Mouse (Mus musculus): ENCODE measurements around the gene Nr3c2. TPM values are rescaled to one million over a fixed set of nuclear protein-coding genes. Genes with fewer than 3 reads are reported as not detected.

Nr3c2 gene
- polyA plus RNA-seq, 1 experiment from 2014 or later: 1.6 TPM

DNA sequence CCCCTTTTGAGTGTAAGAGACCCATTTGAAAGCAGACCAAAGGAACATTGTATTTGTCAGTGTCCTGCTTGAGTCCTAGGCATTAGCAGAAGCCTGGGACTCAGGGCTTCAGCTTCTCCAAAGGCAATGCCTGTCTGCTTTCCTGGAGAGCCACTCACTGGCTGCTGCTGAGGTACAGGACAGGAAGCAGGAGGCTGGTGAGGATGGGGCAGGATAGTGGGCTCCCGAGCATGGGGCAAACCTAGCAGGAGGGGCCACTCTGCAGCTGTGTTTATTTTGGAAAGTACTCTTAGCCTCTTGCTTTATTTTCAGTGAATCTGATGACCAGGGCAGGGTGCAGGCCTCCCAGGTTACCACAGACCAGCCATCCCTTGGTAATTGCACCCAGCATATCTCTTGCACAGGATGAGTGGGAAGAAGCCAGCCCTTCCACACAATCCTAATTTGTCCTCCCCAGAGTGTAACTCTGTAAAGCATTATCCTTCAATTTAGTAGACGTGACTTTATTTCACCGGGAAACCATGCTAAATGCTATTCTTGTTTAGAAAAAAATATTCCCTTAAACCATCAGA lies 314.7 kb downstream of the Nr3c2 start:
- no peak overlapping the region for H3K27ac ChIP-seq (ENCODE audit: poor library complexity, severe bottlenecking)
- no peak overlapping the region for H3K4me3 ChIP-seq
- no peak for ATAC-seq (ENCODE audit: insufficient number of reproducible peaks, low FRiP score)
- H3K4me2 ChIP-seq: no peak overlapping the region
- H3K4me1 ChIP-seq (replicated peaks): peaks cover 8% of the 10 kb centered on the region; the same call in 1 of the 2 replicates
- H3K27me3 ChIP-seq (replicated peaks): no peaks in the 10 kb centered on the region
- no peaks in the 10 kb centered on the region for H3K36me3 ChIP-seq
- H3K9ac ChIP-seq: no peak overlapping the region
- no peaks in the 10 kb centered on the region for H3K9me3 ChIP-seq (replicated peaks)
- WGBS: 63% methylated on average over 3 of the region's 3 CpGs

- Histone ChIP-seq H3K27me3 (replicated peaks) (no peaks in the 10 kb centered on the region), H3K4me1 (replicated peaks) (peaks cover 8% of the 10 kb centered on the region; the same call in 1 of the 2 replicates), H3K9me3 (replicated peaks) (no peaks in the 10 kb centered on the region), H3K36me3 (no peaks in the 10 kb centered on the region), H3K9ac (no peak overlapping the region), H3K27ac (ENCODE audit: poor library complexity, severe bottlenecking) (no peak overlapping the region), H3K4me3 (no peak overlapping the region), H3K4me2 (no peak overlapping the region)
- 63% methylated on average over 8 of the region's 8 CpGs for WGBS
- no peak for ATAC-seq (ENCODE audit: insufficient number of reproducible peaks, low FRiP score)
Measured at GRCm38 (mm10) chr8:77214665-77215064, 315.4 kb downstream of the Nr3c2 start.

DNA sequence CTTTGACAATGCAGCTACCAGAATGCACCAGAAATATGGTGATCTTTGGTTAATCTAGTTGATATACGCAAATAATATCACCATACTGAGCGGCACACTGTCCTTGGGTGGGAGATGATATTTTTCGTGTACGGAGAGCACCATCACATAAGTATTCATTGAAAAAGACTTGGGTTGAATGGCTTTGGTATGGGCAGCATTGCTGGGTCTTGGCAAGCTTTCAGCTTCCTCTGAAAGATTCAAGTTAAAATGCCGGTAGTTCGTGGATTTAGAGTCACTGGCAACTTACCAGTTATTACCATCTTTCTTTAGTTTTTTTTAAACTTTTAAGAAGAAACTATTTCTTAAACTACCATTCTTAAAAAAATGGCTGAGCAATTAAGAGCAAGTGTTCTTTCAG lies 315.9 kb downstream of the Nr3c2 start:
- Histone ChIP-seq H3K9me3 (replicated peaks) (no peaks in the 10 kb centered on the region), H3K36me3 (no peaks in the 10 kb centered on the region), H3K27me3 (replicated peaks) (no peaks in the 10 kb centered on the region), H3K4me3 (no peak overlapping the region), H3K9ac (no peak overlapping the region), H3K27ac (ENCODE audit: poor library complexity, severe bottlenecking) (no peak overlapping the region), H3K4me1 (replicated peaks) (peaks cover 8% of the 10 kb centered on the region; the same call in 1 of the 2 replicates), H3K4me2 (no peak overlapping the region)
- 79% methylated on average over 6 of the region's 6 CpGs for WGBS
- no peak for ATAC-seq (ENCODE audit: insufficient number of reproducible peaks, low FRiP score)

DNA sequence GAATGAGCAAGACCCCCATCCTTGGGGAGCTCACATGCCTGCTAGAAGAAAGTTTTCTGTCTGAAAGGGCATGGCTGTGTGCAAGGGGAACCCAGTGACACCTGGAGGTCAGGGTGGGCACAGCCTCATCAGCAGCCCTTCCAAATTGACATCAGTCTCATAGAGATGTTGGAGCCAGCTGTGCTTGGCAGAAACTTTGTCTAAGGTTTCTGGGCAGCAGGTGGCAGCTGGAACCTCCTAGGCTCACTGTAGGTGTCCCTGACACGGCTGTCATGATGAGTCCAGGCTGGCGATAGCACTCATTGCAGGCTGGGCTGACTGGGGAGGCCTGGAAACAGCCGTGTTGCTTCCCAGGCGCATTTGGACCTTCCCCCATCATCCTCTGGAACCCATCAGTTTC lies 323.9 kb downstream of the Nr3c2 start:
- no peak overlapping the region for H3K4me3 ChIP-seq
- no peak overlapping the region for H3K27ac ChIP-seq (ENCODE audit: poor library complexity, severe bottlenecking)
- H3K4me2 ChIP-seq: no peak overlapping the region
- no peak overlapping the region for H3K9ac ChIP-seq
- 47% methylated on average over 4 of the region's 4 CpGs for WGBS
- no peaks in the 10 kb centered on the region for H3K9me3 ChIP-seq (replicated peaks)
- no peak for ATAC-seq (ENCODE audit: insufficient number of reproducible peaks, low FRiP score)
- H3K27me3 ChIP-seq (replicated peaks): no peaks in the 10 kb centered on the region
- H3K4me1 ChIP-seq (replicated peaks): 0 out of 2 replicates have a peak, but pooled peaks cover 4% of the 10 kb centered on the region
- no peaks in the 10 kb centered on the region for H3K36me3 ChIP-seq

DNA sequence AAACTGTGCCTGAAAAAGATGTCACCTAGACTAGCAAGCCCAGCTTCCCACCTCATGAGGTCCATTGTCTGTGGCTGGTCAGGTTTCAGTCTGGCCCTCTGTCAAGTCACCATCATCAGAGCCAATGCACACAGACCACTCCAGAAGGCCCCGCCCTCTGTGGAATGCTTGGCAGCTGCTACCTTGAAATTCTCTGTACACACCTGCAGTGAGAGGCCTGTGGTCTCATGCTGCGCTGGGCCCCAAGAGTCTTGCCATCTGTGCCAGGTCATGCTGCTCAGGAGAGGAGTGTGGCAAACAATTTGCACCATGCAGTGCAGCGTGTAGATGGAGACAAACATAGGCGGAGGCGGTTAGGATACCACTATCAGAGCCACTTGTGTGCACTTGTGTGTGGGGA lies 328.5 kb downstream of the Nr3c2 start:
- no peaks in the 10 kb centered on the region for H3K27me3 ChIP-seq (replicated peaks)
- no peaks in the 10 kb centered on the region for H3K36me3 ChIP-seq
- no peak overlapping the region for H3K4me3 ChIP-seq
- H3K27ac ChIP-seq (ENCODE audit: poor library complexity, severe bottlenecking): no peak overlapping the region
- no peak for ATAC-seq (ENCODE audit: insufficient number of reproducible peaks, low FRiP score)
- 89% methylated on average over 5 of the region's 5 CpGs for WGBS
- peaks cover 16% of the 10 kb centered on the region for H3K4me1 ChIP-seq (replicated peaks)
- H3K9me3 ChIP-seq (replicated peaks): no peaks in the 10 kb centered on the region
- no peak overlapping the region for H3K4me2 ChIP-seq
- H3K9ac ChIP-seq: no peak overlapping the region

DNA sequence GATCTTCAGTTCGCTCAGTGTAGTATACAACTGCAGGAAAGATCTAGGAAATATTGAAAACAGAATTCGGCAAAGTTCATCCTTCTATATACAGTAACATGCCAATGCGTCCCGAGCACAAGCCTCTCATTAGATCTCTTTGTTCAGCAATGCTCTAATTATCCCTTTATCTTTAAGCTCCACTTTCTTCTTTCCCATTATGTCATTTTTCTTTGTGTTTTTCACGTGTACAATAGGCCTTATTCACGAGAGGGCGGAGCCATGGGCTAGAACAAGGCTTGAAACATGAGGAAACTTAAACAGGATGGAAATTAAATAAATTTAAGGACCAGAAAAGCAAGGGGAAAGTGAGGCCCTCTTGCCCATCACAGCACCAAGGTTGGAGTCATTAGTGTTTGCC lies 329.4 kb downstream of the Nr3c2 start:
- ATAC-seq (ENCODE audit: insufficient number of reproducible peaks, low FRiP score): no peak
- H3K9ac ChIP-seq: no peak overlapping the region

GRCm38 (mm10) chr8:77231211-77231610 lies 332.0 kb downstream of the Nr3c2 start:
- no peaks in the 10 kb centered on the region for H3K27me3 ChIP-seq (replicated peaks)
- no peaks in the 10 kb centered on the region for H3K36me3 ChIP-seq
- no peak overlapping the region for H3K9ac ChIP-seq
- no peak overlapping the region for H3K4me3 ChIP-seq
- no peak overlapping the region for H3K4me2 ChIP-seq
- ATAC-seq (ENCODE audit: insufficient number of reproducible peaks, low FRiP score): no peak
- no peaks in the 10 kb centered on the region for H3K9me3 ChIP-seq (replicated peaks)
- H3K27ac ChIP-seq (ENCODE audit: poor library complexity, severe bottlenecking): no peak overlapping the region
- WGBS: 82% methylated on average over 1 of the region's 1 CpGs
- H3K4me1 ChIP-seq (replicated peaks): peaks cover 24% of the 10 kb centered on the region

More for the DNA sequence above, 329.4 kb downstream of the Nr3c2 start:
- H3K4me1 ChIP-seq (replicated peaks): peaks cover 21% of the 10 kb centered on the region
- H3K27ac ChIP-seq (ENCODE audit: poor library complexity, severe bottlenecking): no peak overlapping the region
- WGBS: 78% methylated on average over 7 of the region's 7 CpGs
- no peaks in the 10 kb centered on the region for H3K9me3 ChIP-seq (replicated peaks)
- H3K36me3 ChIP-seq: no peaks in the 10 kb centered on the region
- H3K27me3 ChIP-seq (replicated peaks): no peaks in the 10 kb centered on the region
- H3K4me2 ChIP-seq: no peak overlapping the region
- H3K4me3 ChIP-seq: no peak overlapping the region

DNA sequence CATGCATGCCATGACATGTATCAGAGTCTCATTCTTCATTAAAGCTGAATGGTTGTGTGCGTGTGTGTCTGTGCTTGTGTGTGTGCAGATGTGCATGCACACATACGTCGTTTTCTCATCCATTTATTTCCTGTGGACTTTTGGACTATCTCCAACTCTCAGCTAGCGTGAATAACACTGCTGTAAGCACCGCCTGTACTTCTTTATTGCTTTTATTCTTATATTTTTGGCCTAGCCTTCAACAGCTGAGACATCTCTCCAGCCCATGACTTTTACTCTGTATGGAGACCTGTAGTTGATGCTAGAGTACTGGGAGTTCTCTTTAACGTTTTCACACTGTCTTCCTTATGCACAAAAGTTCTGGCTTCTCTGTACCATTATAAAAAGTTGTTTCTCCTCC lies 332.6 kb downstream of the Nr3c2 start:
- Histone ChIP-seq H3K9ac (no peak overlapping the region), H3K4me3 (no peak overlapping the region), H3K4me2 (no peak overlapping the region), H3K4me1 (replicated peaks) (peaks cover 24% of the 10 kb centered on the region), H3K27ac (ENCODE audit: poor library complexity, severe bottlenecking) (no peak overlapping the region), H3K9me3 (replicated peaks) (no peaks in the 10 kb centered on the region), H3K27me3 (replicated peaks) (no peaks in the 10 kb centered on the region), H3K36me3 (no peaks in the 10 kb centered on the region)
- 70% methylated on average over 6 of the region's 6 CpGs for WGBS
- no peak for ATAC-seq (ENCODE audit: insufficient number of reproducible peaks, low FRiP score)

- Histone ChIP-seq H3K4me2 (no peak overlapping the region), H3K36me3 (no peaks in the 10 kb centered on the region), H3K4me1 (replicated peaks) (peaks cover 24% of the 10 kb centered on the region), H3K27me3 (replicated peaks) (no peaks in the 10 kb centered on the region), H3K9ac (no peak overlapping the region), H3K4me3 (no peak overlapping the region), H3K9me3 (replicated peaks) (no peaks in the 10 kb centered on the region), H3K27ac (ENCODE audit: poor library complexity, severe bottlenecking) (0 out of 2 replicates have a peak overlapping the region, but pooled peaks have one; percentile 36)
- no peak for ATAC-seq (ENCODE audit: insufficient number of reproducible peaks, low FRiP score)
- WGBS: 71% methylated on average over 3 of the region's 3 CpGs
Measured at GRCm38 (mm10) chr8:77232411-77232810, 333.2 kb downstream of the Nr3c2 start.

DNA sequence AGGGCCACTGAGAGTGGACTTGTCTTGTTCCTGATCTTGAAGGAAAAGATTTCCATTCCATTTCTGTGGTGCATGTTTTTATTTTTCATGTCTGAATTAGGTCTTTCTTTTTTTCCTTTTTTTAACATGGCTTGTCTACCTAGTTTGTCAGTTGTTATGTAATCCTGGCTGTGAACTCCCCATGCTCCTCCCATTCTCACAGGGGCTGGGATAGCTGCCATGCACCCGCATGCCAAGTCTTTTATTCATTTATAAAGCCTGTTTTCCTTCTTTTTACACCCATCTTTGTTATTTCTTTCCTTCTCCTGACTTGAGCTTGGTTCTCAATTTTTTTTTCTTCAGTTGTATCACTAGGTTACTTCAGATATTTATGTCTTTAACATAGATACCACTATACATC lies 337.5 kb downstream of the Nr3c2 start:
- H3K4me1 ChIP-seq (replicated peaks): peaks cover 22% of the 10 kb centered on the region
- no peaks in the 10 kb centered on the region for H3K36me3 ChIP-seq
- H3K4me3 ChIP-seq: no peak overlapping the region
- H3K9ac ChIP-seq: no peak overlapping the region
- no peak for ATAC-seq (ENCODE audit: insufficient number of reproducible peaks, low FRiP score)
- H3K4me2 ChIP-seq: no peak overlapping the region
- H3K9me3 ChIP-seq (replicated peaks): no peaks in the 10 kb centered on the region
- no peaks in the 10 kb centered on the region for H3K27me3 ChIP-seq (replicated peaks)
- 85% methylated on average over 1 of the region's 1 CpGs for WGBS
- H3K27ac ChIP-seq (ENCODE audit: poor library complexity, severe bottlenecking): no peak overlapping the region

- no peaks in the 10 kb centered on the region for H3K36me3 ChIP-seq
Measured at GRCm38 (mm10) chr8:77239462-77239861, 340.2 kb downstream of the Nr3c2 start.

GRCm38 (mm10) chr8:77241381-77241780 lies 342.1 kb downstream of the Nr3c2 start:
- Histone ChIP-seq H3K4me1 (replicated peaks) (no peaks in the 10 kb centered on the region), H3K9me3 (replicated peaks) (no peaks in the 10 kb centered on the region), H3K4me3 (no peak overlapping the region), H3K27ac (ENCODE audit: poor library complexity, severe bottlenecking) (no peak overlapping the region), H3K9ac (no peak overlapping the region), H3K36me3 (no peaks in the 10 kb centered on the region), H3K27me3 (replicated peaks) (no peaks in the 10 kb centered on the region), H3K4me2 (no peak overlapping the region)
- 88% methylated on average over 3 of the region's 3 CpGs for WGBS
- ATAC-seq (ENCODE audit: insufficient number of reproducible peaks, low FRiP score): no peak

More at GRCm38 (mm10) chr8:77239462-77239861, 340.2 kb downstream of the Nr3c2 start:
- Histone ChIP-seq H3K4me1 (replicated peaks) (0 out of 2 replicates have a peak, but pooled peaks cover 3% of the 10 kb centered on the region), H3K9ac (no peak overlapping the region), H3K9me3 (replicated peaks) (no peaks in the 10 kb centered on the region), H3K4me3 (no peak overlapping the region), H3K27me3 (replicated peaks) (no peaks in the 10 kb centered on the region), H3K4me2 (no peak overlapping the region), H3K27ac (ENCODE audit: poor library complexity, severe bottlenecking) (no peak overlapping the region)
- no peak for ATAC-seq (ENCODE audit: insufficient number of reproducible peaks, low FRiP score)
